19 mouse cellular contexts compared by ENCODE assay signal in genomic region chr2:103956867-103957266, GRCm38 (mm10). TPM values are rescaled to one million over a fixed set of nuclear protein-coding genes. Genes with fewer than 3 reads are reported as not detected.
DNase-seq lines count a peak whose midpoint lies in the region; ATAC-seq and TF ChIP-seq lines count a peak whose summit lies in the region.
"Had no signal": no experiment of that assay in that cellular context is flagged by ENCODE, and none has a peak within 500 bp of the region (broad histone marks: within the 10 kb centered on the region; RNA-seq: fewer than 3 reads in every experiment).

No protein-coding gene starts in this region.

- H3K4me1 ChIP-seq in lung, embryonic 14.5 days (ENCODE audit: insufficient read depth): no peaks in the 10 kb centered on the region
- H3K4me1 ChIP-seq in lung, postnatal 0 days (ENCODE audit: insufficient read depth, low read depth, low read length): no peaks in the 10 kb centered on the region
- H3K4me1 ChIP-seq in liver, embryonic 13.5 days (replicated peaks): peaks cover 46% of the 10 kb centered on the region
- H3K4me1 ChIP-seq in embryonic facial prominence, embryonic 10.5 days: no peaks in the 10 kb centered on the region
- H3K4me1 ChIP-seq: embryonic facial prominence, embryonic 12.5 days; forebrain, embryonic 13.5 days; lung, embryonic 15.5 days had no signal

- no peaks in the 10 kb centered on the region for H3K36me3 ChIP-seq in lung, embryonic 14.5 days (ENCODE audit: insufficient read depth)
- no peaks in the 10 kb centered on the region for H3K36me3 ChIP-seq in lung, postnatal 0 days (ENCODE audit: insufficient read depth, low read length)
- peaks cover 15% of the 10 kb centered on the region for H3K36me3 ChIP-seq in liver, embryonic 13.5 days
- H3K36me3 ChIP-seq in embryonic facial prominence, embryonic 10.5 days (replicated peaks): no peaks in the 10 kb centered on the region
- H3K36me3 ChIP-seq: embryonic facial prominence, embryonic 12.5 days; heart, embryonic 15.5 days; limb, embryonic 10.5 days; lung, embryonic 15.5 days had no signal

- no peak for TF ChIP-seq EP300 in lung, postnatal 0 days (IDR thresholded peaks at IDR 0.05)

- ATAC-seq in lung, embryonic 14.5 days (ENCODE audit: insufficient read depth): no peak
- no peak; the same call in 1 of the 2 replicates for ATAC-seq in lung, postnatal 0 days
- ATAC-seq in common myeloid progenitor, adult 5-6 weeks (replicated peaks; ENCODE audit: low read depth, poor library complexity, severe bottlenecking): peak; percentile 61
- ATAC-seq in liver, embryonic 13.5 days (ENCODE audit: low read depth): peak; percentile 89
- ATAC-seq: forebrain, embryonic 13.5 days had no signal

- no peak for TF ChIP-seq CTCF in lung, embryonic 14.5 days (IDR thresholded peaks at IDR 0.05; ENCODE audit: low read depth)
- TF ChIP-seq CTCF in lung, postnatal 0 days (IDR thresholded peaks at IDR 0.05): no peak

- no peaks in the 10 kb centered on the region for H3K27me3 ChIP-seq in lung, embryonic 14.5 days (ENCODE audit: insufficient read depth, low read length)
- no peaks in the 10 kb centered on the region for H3K27me3 ChIP-seq in lung, postnatal 0 days (replicated peaks; ENCODE audit: insufficient read depth, low read length)
- H3K27me3 ChIP-seq in liver, embryonic 13.5 days: no peaks in the 10 kb centered on the region
- H3K27me3 ChIP-seq in embryonic facial prominence, embryonic 10.5 days (replicated peaks; ENCODE audit: low read depth, poor library complexity, severe bottlenecking): no peaks in the 10 kb centered on the region
- H3K27me3 ChIP-seq: embryonic facial prominence, embryonic 12.5 days; forebrain, embryonic 13.5 days; lung, embryonic 15.5 days had no signal

- no peak for DNase-seq in lung, embryonic 14.5 days
- no peak for DNase-seq in lung, postnatal 0 days (ENCODE audit: low spot score)
- peak; percentile 91 for DNase-seq in liver, embryonic 13.5 days
- peak; percentile 52 to 78 for DNase-seq in spleen, postnatal 36 days (ENCODE audit: low spot score in 2 of 2)
- DNase-seq in embryonic facial prominence, embryonic 10.5 days (ENCODE audit: low spot score): no peak
- no peak for DNase-seq in adrenal gland, postnatal 4 days (ENCODE audit: low spot score in 2 of 2)
- DNase-seq in kidney, adult 11 months: no peak
- DNase-seq: adrenal gland, postnatal 10 days; cerebellum, postnatal 36 days; kidney, adult 8-10 months; kidney, postnatal 4 days; layer of hippocampus, postnatal 36 days had no signal

- H3K4me2 ChIP-seq in lung, embryonic 14.5 days: no peak overlapping the region
- no peak overlapping the region for H3K4me2 ChIP-seq in lung, postnatal 0 days (replicated peaks; ENCODE audit: low read depth, low read length)
- H3K4me2 ChIP-seq in liver, embryonic 13.5 days: peak overlapping the region; percentile 80
- H3K4me2 ChIP-seq: embryonic facial prominence, embryonic 12.5 days; forebrain, embryonic 13.5 days; heart, embryonic 15.5 days; lung, embryonic 15.5 days had no signal

- no peaks in the 10 kb centered on the region for H3K9me3 ChIP-seq in lung, embryonic 14.5 days (ENCODE audit: low read depth, low read length)
- H3K9me3 ChIP-seq in lung, postnatal 0 days (ENCODE audit: low read length): no peaks in the 10 kb centered on the region
- no peaks in the 10 kb centered on the region for H3K9me3 ChIP-seq in liver, embryonic 13.5 days (replicated peaks)
- no peaks in the 10 kb centered on the region for H3K9me3 ChIP-seq in embryonic facial prominence, embryonic 10.5 days
- H3K9me3 ChIP-seq: embryonic facial prominence, embryonic 12.5 days; forebrain, embryonic 13.5 days; heart, embryonic 15.5 days; limb, embryonic 10.5 days; lung, embryonic 15.5 days had no signal

- no peak overlapping the region for H3K9ac ChIP-seq in lung, embryonic 14.5 days
- no peak overlapping the region for H3K9ac ChIP-seq in lung, postnatal 0 days (replicated peaks; ENCODE audit: low read depth)
- H3K9ac ChIP-seq in liver, embryonic 13.5 days: peak overlapping the region; percentile 95
- H3K9ac ChIP-seq: embryonic facial prominence, embryonic 12.5 days; forebrain, embryonic 13.5 days; heart, embryonic 15.5 days; lung, embryonic 15.5 days had no signal

- 70% methylated on average over 6 of the region's 6 CpGs for WGBS in lung, embryonic 14.5 days
- WGBS in lung, postnatal 0 days: 74% methylated on average over 6 of the region's 6 CpGs
- WGBS in liver, embryonic 13.5 days (ENCODE audit: insufficient replicate concordance): 17% methylated on average over 6 of the region's 6 CpGs
- 83% methylated on average over 6 of the region's 6 CpGs for WGBS in embryonic facial prominence, embryonic 10.5 days

- peak overlapping the region; percentile 10; the same call in 1 of the 2 replicates for H3K27ac ChIP-seq in lung, embryonic 14.5 days (ENCODE audit: low read depth)
- no peak overlapping the region for H3K27ac ChIP-seq in lung, postnatal 0 days (ENCODE audit: low read length)
- peak overlapping the region; percentile 98 for H3K27ac ChIP-seq in liver, embryonic 13.5 days
- H3K27ac ChIP-seq in embryonic facial prominence, embryonic 10.5 days (replicated peaks): no peak overlapping the region
- H3K27ac ChIP-seq: embryonic facial prominence, embryonic 12.5 days; forebrain, embryonic 13.5 days; heart, embryonic 15.5 days; limb, embryonic 10.5 days; lung, embryonic 15.5 days had no signal

- H3K4me3 ChIP-seq in lung, embryonic 14.5 days (ENCODE audit: low read depth, low read length): no peak overlapping the region
- no peak overlapping the region for H3K4me3 ChIP-seq in lung, postnatal 0 days (ENCODE audit: low read depth, low read length)
- peak overlapping the region; percentile 74 for H3K4me3 ChIP-seq in liver, embryonic 13.5 days (replicated peaks)
- no peak overlapping the region for H3K4me3 ChIP-seq in embryonic facial prominence, embryonic 10.5 days
- H3K4me3 ChIP-seq: embryonic facial prominence, embryonic 12.5 days; forebrain, embryonic 13.5 days; heart, embryonic 15.5 days; limb, embryonic 10.5 days; lung, embryonic 15.5 days had no signal

RNA-seq across cellular contexts. Expression of gene Lmo2, which starts 0.9 kb away (rescaled TPM):
- polyA plus RNA-seq in lung, embryonic 14.5 days (2014; fragmentation: Nextera tagmentation; extraction: Ambion mirVana): 44.0 and 44.5 TPM in 2 replicates
- polyA plus RNA-seq in lung, postnatal 0 days (2015; fragmentation: Nextera tagmentation; extraction: Ambion mirVana): 30.6 and 46.5 TPM in 2 replicates
- 380 and 387 TPM in 2 replicates for total RNA-seq in common myeloid progenitor, adult 5-6 weeks (2017)
- polyA plus RNA-seq in liver, embryonic 13.5 days (2015; fragmentation: Nextera tagmentation; extraction: Ambion mirVana): 156 and 167 TPM in 2 replicates
- polyA plus RNA-seq in embryonic facial prominence, embryonic 10.5 days (2016; fragmentation: Nextera tagmentation; extraction: Ambion mirVana): 13.7 and 15.7 TPM in 2 replicates
- total RNA-seq in adrenal gland, postnatal 4 days (2021): 10 to 100 TPM; 40.0 to 41.3 TPM
- polyA plus RNA-seq: C2C12 had no signal

Comparison
In these comparisons a context has a peak if more than half of its experiments do, and no peak if none do; other contexts are left out.
1. H3K27ac ChIP-seq: peak in lung, embryonic 14.5 days (single experiment) and liver, embryonic 13.5 days (single experiment); none in lung, postnatal 0 days (single experiment) and embryonic facial prominence, embryonic 10.5 days (single experiment).
2. ATAC-seq: peak in common myeloid progenitor, adult 5-6 weeks (single experiment) and liver, embryonic 13.5 days (single experiment); none in lung, embryonic 14.5 days (single experiment) and lung, postnatal 0 days (single experiment).
3. DNase-seq: peak in liver, embryonic 13.5 days (single experiment) and spleen, postnatal 36 days (2 of 2); none in lung, embryonic 14.5 days (single experiment), lung, postnatal 0 days (single experiment), embryonic facial prominence, embryonic 10.5 days (single experiment), adrenal gland, postnatal 4 days (0 of 2) and kidney, adult 11 months (single experiment).